Mouse (Mus musculus) hindbrain, embryonic 10.5 days (tissue): ENCODE measurements around the gene Sipa1l2. TPM values are rescaled to one million over a fixed set of nuclear protein-coding genes. Genes with fewer than 3 reads are reported as not detected.

Experiments
- DNase-seq: peaks from one replicate; pipeline ENCODE4 v3.0.0-alpha.2; 2017; ENCODE audit warnings: low spot score
- H3K27ac ChIP-seq: fragments of 300-500 bp; sonication (generic); 2 replicates; pipeline ENCODE4 v1.5.1; 2016; ENCODE audit warnings: mild to moderate bottlenecking, moderate library complexity
- H3K27me3 ChIP-seq: fragments of 300-500 bp; sonication (generic); 2 replicates; pipeline ENCODE4 v1.6.1; 2016; ENCODE audit warnings: mild to moderate bottlenecking; ENCODE audit not compliant: poor library complexity, insufficient read depth, severe bottlenecking
- H3K36me3 ChIP-seq: fragments of 300-500 bp; sonication (generic); 2 replicates; pipeline ENCODE4 v1.6.1; 2016; ENCODE audit warnings: mild to moderate bottlenecking, moderate library complexity
- H3K4me1 ChIP-seq: fragments of 300-500 bp; sonication (generic); replicated peaks from 2 replicates; pipeline ENCODE4 v1.6.1; 2016; ENCODE audit warnings: mild to moderate bottlenecking
- H3K4me3 ChIP-seq: fragments of 300-500 bp; sonication (generic); 2 replicates; pipeline ENCODE4 v1.5.1; 2016; ENCODE audit warnings: mild to moderate bottlenecking, moderate library complexity
- H3K9me3 ChIP-seq: fragments of 300-500 bp; sonication (generic); 2 replicates; pipeline ENCODE4 v1.6.1; 2016; ENCODE audit warnings: mild to moderate bottlenecking, moderate library complexity
- WGBS: fragments of 180-500 bp; shearing (Covaris S2); methylation state at CpG from one replicate; pipeline ENCODE4 v1.1.7; 2016; 5-methylcytosine and 5-hydroxymethylcytosine counted together
- polyA plus RNA-seq: library from polyadenylated mRNA; unstranded; fragments of >200 nt; fragmentation: Nextera tagmentation; extraction: Ambion mirVana; gene quantifications from 2 replicates; pipeline ENCODE4 v1.2.1, GENCODE M21; 2016

The Sipa1l2 gene
- polyA plus RNA-seq, 1 experiment from 2014 or later, result 20.1 TPM

GRCm38 (mm10) chr8:125372596-125372995 is 197.0 kb downstream of the Sipa1l2 start:
- no peak overlapping the region for H3K27ac ChIP-seq
- H3K4me1 ChIP-seq, result peaks cover 21% of the 10 kb centered on the region
- H3K4me3 ChIP-seq, result no peak overlapping the region
- H3K9me3 ChIP-seq, result no peaks in the 10 kb centered on the region
- H3K27me3 ChIP-seq, result peaks cover 4% of the 10 kb centered on the region; the same call in 1 of the 2 replicates
- 92% methylated on average over 4 of the region's 4 CpGs for WGBS
- no peak for DNase-seq
- no peaks in the 10 kb centered on the region for H3K36me3 ChIP-seq

GRCm38 (mm10) chr8:125369491-125370236 is 199.9 kb downstream of the Sipa1l2 start:
- no peak overlapping the region for H3K4me3 ChIP-seq
- 36% methylated on average over 8 of the region's 8 CpGs for WGBS
- H3K27me3 ChIP-seq, result peaks cover 4% of the 10 kb centered on the region; the same call in 1 of the 2 replicates
- H3K4me1 ChIP-seq, result peaks cover 23% of the 10 kb centered on the region
- H3K27ac ChIP-seq, result peak overlapping the region; percentile 67
- H3K36me3 ChIP-seq, result no peaks in the 10 kb centered on the region
- no peak for DNase-seq
- H3K9me3 ChIP-seq, result no peaks in the 10 kb centered on the region

- WGBS, result 72% methylated on average over 4 of the region's 4 CpGs
- Histone ChIP-seq H3K4me3 (no peak overlapping the region), H3K9me3 (no peaks in the 10 kb centered on the region), H3K27me3 (peaks cover 4% of the 10 kb centered on the region; the same call in 1 of the 2 replicates), H3K4me1 (peaks cover 23% of the 10 kb centered on the region), H3K27ac (peak overlapping the region; percentile 40; the same call in 1 of the 2 replicates), H3K36me3 (no peaks in the 10 kb centered on the region)
- DNase-seq, result no peak
These were observed 201.1 kb downstream of the Sipa1l2 start for GRCm38 (mm10) chr8:125368341-125369035.

Other genes with a start within 250 kb of the Sipa1l2 start
- 6.0 and 8.0 TPM in 2 replicates for gene Map10, start 100.0 kb upstream of the Sipa1l2 start, polyA plus RNA-seq
- 15.9 and 18.8 TPM in 2 replicates for gene Ntpcr, start 160.2 kb upstream of the Sipa1l2 start, polyA plus RNA-seq